Mouse (Mus musculus) embryonic facial prominence, embryonic 11.5 days (tissue): ENCODE measurements around the gene Maob. TPM values are rescaled to one million over a fixed set of nuclear protein-coding genes. Genes with fewer than 3 reads are reported as not detected.

ENCODE experiments used
- ATAC-seq: fragments of 200-750 bp; cut with Nextera tagmentation; replicated peaks from 2 replicates; pipeline ENCODE4 v1.8.0; 2017; ENCODE audit warnings: low read depth; ENCODE audit not compliant: insufficient number of reproducible peaks, low FRiP score, low TSS enrichment
- DNase-seq: peaks from one replicate; pipeline ENCODE4 v3.0.0-alpha.2; 2015; ENCODE audit warnings: low spot score
- H3K27ac ChIP-seq: fragments of 300-500 bp; sonication (generic); replicated peaks from 2 replicates; pipeline ENCODE4 v1.5.1; 2014; ENCODE audit warnings: mild to moderate bottlenecking, low read depth, low read length, control low read depth
- H3K27me3 ChIP-seq: fragments of 300-500 bp; sonication (generic); 2 replicates; pipeline ENCODE4 v1.6.1; 2014; ENCODE audit warnings: mild to moderate bottlenecking, low read length, moderate library complexity, mixed read lengths; ENCODE audit not compliant: control insufficient read depth, insufficient read depth
- H3K36me3 ChIP-seq: fragments of 300-500 bp; sonication (generic); replicated peaks from 2 replicates; pipeline ENCODE4 v1.6.1; 2014; ENCODE audit warnings: low read depth, mild to moderate bottlenecking, low read length, moderate library complexity, mixed read lengths; ENCODE audit not compliant: control insufficient read depth, insufficient read depth
- H3K4me1 ChIP-seq: fragments of 300-500 bp; sonication (generic); 2 replicates; pipeline ENCODE4 v1.6.1; 2014; ENCODE audit warnings: low read length, mixed read lengths; ENCODE audit not compliant: control insufficient read depth, insufficient read depth
- H3K4me2 ChIP-seq: fragments of 300-500 bp; sonication (generic); 2 replicates; pipeline ENCODE4 v1.6.1; 2014; ENCODE audit warnings: low read depth, mild to moderate bottlenecking, control low read depth, low read length, moderate library complexity
- H3K4me3 ChIP-seq: fragments of 300-500 bp; sonication (generic); 2 replicates; pipeline ENCODE4 v1.5.1; 2014; ENCODE audit warnings: low read depth, low read length, control low read depth
- H3K9ac ChIP-seq: fragments of 300-500 bp; sonication (generic); replicated peaks from 2 replicates; pipeline ENCODE4 v1.6.1; 2014; ENCODE audit warnings: mild to moderate bottlenecking, control low read depth, low read length
- H3K9me3 ChIP-seq: fragments of 300-500 bp; sonication (generic); replicated peaks from 2 replicates; pipeline ENCODE4 v1.6.1; 2016; ENCODE audit warnings: mild to moderate bottlenecking, low read length, inconsistent platforms, mixed read lengths; ENCODE audit not compliant: control insufficient read depth
- WGBS: fragments of 180-500 bp; shearing (Covaris S2); extraction: QIAGEN DNeasy Blood & Tissue Kit; methylation state at CpG from one replicate; pipeline ENCODE4 v1.1.7; 2014; 5-methylcytosine and 5-hydroxymethylcytosine counted together
- polyA plus RNA-seq: library from polyadenylated mRNA; unstranded; fragments of >200 nt; fragmentation: Nextera tagmentation; extraction: Ambion mirVana; gene quantifications from 2 replicates; pipeline ENCODE4 v1.2.1, GENCODE M21; 2014

Gene Maob
- 20.2 and 25.7 TPM in 2 replicates for polyA plus RNA-seq

DNA sequence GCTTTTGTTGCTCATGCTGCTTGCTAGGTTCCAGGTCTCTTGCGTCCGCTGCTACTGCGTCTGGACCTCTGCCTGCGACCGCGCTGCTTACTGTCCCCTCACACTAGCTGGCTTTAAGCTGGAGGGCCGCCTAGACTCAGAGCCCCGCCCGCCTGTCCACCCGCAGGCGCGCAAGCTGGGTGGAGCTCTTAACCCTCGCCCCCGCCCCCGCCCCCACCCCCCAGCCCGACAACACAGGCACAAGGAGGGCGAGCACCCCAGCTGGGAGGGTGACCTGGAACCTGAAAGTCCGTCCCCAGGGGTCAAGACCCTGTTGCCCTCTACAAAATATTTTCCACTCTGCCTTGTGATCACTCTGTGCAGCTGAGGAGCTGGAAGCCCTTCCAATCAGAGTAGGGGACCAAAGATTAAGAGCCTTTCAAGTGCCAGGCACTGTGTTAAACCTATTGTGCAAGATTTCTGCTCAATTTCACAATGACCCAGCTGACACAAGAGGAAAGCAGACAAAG lies at the start of gene Maob:
Maob (minus strand) TSS at position 106 of the 509 bp plus-strand sequence.
- Histone ChIP-seq H3K9ac (peak within 1 kb of the TSS; percentile 47), H3K36me3 (no peaks in the 10 kb centered on the region), H3K27ac (no peak within 1 kb of the TSS), H3K4me3 (peak within 1 kb of the TSS; percentile 18), H3K9me3 (no peaks in the 10 kb centered on the region), H3K27me3 (no peaks in the 10 kb centered on the region), H3K4me2 (peak within 1 kb of the TSS; percentile 36), H3K4me1 (no peaks in the 10 kb centered on the region)
- DNase-seq = peak; percentile 3
- WGBS = 18% methylated on average over 18 of the region's 18 CpGs
- ATAC-seq = 0 out of 2 replicates have a peak, but pooled peaks have one; percentile 34

DNA sequence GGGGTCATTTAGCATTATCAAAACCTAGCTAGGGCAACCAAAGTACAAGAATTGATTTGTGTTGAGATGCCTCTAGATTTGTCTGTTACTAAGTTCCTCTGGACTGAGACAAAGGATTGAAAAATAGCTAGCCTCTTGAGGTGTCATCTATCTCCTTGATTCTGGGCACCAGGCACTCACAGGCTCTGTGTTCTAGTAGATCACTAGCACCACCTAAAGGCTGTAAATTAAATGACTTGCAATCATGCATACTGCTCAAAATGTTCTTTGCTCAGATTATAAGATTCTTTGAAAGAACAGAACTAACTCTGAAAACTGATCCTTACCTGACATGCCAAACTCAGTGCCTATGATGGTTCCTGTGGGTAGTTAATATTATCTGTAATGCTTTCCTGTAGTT lies 43.1 kb upstream of the Maob start:
- Histone ChIP-seq H3K27ac (no peak overlapping the region), H3K27me3 (no peaks in the 10 kb centered on the region), H3K9ac (no peak overlapping the region), H3K9me3 (no peaks in the 10 kb centered on the region), H3K4me3 (no peak overlapping the region), H3K36me3 (no peaks in the 10 kb centered on the region), H3K4me1 (no peaks in the 10 kb centered on the region), H3K4me2 (no peak overlapping the region)
- DNase-seq = peak; percentile 30
- no peak for ATAC-seq

DNA sequence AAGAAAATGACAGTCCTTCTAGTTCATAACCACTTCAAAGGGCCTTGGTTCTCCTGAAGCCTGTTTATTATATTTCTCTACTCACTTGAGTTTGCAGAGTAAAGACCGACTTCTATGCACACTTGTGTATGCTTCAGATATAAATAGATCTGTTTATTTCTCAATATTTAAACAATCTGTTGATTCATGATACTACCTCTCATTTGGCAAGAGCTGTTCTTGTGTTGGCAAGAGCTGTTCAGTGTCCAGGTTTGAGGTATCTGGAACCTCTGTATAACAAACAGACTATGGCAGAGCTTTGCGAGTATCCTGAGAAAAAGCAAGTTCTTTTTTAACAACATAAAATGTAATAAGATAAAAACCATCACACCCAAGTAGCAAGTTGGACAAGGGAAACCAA lies 28.9 kb upstream of the Maob start:
- no peak for DNase-seq
- WGBS = 88% methylated on average over 2 of the region's 2 CpGs
- Histone ChIP-seq H3K9ac (no peak overlapping the region), H3K4me1 (no peaks in the 10 kb centered on the region), H3K27me3 (no peaks in the 10 kb centered on the region), H3K4me3 (no peak overlapping the region), H3K9me3 (no peaks in the 10 kb centered on the region), H3K4me2 (no peak overlapping the region), H3K27ac (no peak overlapping the region), H3K36me3 (no peaks in the 10 kb centered on the region)
- ATAC-seq = no peak

DNA sequence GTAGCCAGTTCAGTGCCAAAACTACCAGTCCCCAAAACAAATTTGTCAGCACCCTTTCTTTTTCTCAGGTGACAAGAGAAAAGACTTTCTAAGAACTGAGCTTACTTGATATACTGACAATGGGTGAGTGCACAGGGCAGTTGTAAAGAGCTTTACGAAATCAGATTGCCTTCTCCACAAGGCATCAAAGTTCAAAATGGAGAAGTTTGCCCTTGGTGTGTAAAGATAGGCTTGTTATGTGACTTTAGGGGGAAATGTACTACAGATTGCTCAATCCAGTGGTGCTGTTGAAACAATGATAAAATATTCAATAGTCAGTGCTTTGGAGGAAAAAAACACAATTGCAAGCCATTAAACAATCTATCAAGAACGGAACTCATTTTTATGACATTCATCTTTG lies 24.3 kb upstream of the Maob start:
- Histone ChIP-seq H3K9ac (no peak overlapping the region), H3K4me2 (no peak overlapping the region), H3K4me3 (no peak overlapping the region), H3K27ac (no peak overlapping the region), H3K4me1 (no peaks in the 10 kb centered on the region), H3K36me3 (no peaks in the 10 kb centered on the region), H3K9me3 (no peaks in the 10 kb centered on the region), H3K27me3 (no peaks in the 10 kb centered on the region)
- 75% methylated on average over 2 of the region's 2 CpGs for WGBS
- no peak for DNase-seq
- no peak for ATAC-seq

DNA sequence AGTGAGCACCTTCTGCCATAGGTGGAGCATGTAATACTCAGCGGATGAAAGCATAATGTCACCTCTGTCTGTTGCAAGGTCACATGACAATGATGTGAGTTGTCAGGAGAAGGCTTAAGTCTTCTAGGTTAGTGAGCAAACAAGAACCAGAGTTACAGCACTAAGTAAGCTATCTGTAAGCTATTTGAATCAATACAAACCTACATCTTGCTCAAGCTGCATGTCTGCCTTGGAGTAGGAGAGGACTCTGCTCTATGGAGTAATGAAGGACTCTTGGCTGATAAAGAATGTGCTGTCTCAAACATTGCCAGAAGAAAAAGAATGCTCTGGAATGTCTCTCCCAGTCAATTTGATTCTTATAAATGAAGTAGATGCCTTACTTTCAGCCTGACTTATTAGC lies 20.1 kb upstream of the Maob start:
- H3K9ac ChIP-seq = no peak overlapping the region
- ATAC-seq = no peak

DNA sequence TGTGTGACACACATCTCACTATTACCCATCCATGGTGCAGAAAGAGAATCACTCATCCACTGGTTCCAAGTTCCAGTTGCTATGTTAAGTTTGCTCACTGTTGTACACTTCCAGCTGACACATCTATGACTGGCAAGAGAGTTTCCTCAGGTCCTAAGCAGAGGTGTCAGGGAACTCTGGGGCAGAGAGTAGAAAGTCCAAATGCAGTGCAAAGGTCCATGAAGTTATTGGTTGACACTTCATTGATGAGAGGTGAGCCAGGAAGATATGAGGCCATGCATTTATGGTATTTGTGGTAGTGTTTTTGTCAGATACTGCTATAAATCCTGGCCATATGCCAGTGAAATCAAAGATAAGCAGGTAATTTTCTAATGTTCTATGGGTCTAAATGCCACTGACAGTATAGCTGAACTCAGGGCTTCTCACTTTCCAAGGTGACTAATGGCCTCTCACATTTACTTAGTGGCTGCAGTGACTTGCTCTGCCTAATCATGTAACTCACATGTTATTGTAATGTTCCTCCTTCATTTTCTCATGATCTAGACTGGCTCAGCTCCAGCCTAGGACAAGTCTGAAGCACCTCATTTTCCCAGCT lies 19.4 kb upstream of the Maob start:
- no peaks in the 10 kb centered on the region for H3K9me3 ChIP-seq
- DNase-seq (no peak), ATAC-seq (no peak)
- no peaks in the 10 kb centered on the region for H3K4me1 ChIP-seq
- no peak overlapping the region for H3K27ac ChIP-seq
- H3K36me3 ChIP-seq = no peaks in the 10 kb centered on the region
- no peaks in the 10 kb centered on the region for H3K27me3 ChIP-seq
- no peak overlapping the region for H3K4me2 ChIP-seq
- no peak overlapping the region for H3K4me3 ChIP-seq
- H3K9ac ChIP-seq = no peak overlapping the region

More for the DNA sequence above, 20.1 kb upstream of the Maob start:
- Histone ChIP-seq H3K4me2 (no peak overlapping the region), H3K4me3 (no peak overlapping the region), H3K9me3 (no peaks in the 10 kb centered on the region), H3K27me3 (no peaks in the 10 kb centered on the region), H3K4me1 (no peaks in the 10 kb centered on the region), H3K36me3 (no peaks in the 10 kb centered on the region), H3K27ac (no peak overlapping the region)
- 88% methylated on average over 1 of the region's 1 CpGs for WGBS
- no peak for DNase-seq

DNA sequence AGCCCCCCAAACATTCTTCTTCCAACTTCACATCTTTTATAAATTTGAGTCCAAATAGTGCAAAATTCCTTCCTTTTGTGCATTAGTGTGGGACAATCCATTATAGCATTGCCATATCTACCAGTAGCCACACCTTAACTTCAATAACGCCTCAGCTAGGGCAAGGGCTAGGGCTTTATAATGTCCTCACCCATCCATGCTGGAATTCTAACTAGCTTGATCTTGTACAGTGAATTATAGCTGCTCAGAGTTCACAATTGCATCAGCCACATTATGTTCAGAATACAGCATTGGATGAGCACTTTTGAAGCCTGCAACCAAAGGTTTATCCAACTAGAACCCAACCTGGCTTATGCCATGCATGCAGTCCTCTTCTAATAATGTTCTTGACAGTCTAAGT lies 8.9 kb upstream of the Maob start:
- DNase-seq = no peak
- Histone ChIP-seq H3K4me1 (no peaks in the 10 kb centered on the region), H3K27me3 (no peaks in the 10 kb centered on the region), H3K36me3 (no peaks in the 10 kb centered on the region), H3K9ac (no peak overlapping the region), H3K4me3 (no peak overlapping the region), H3K27ac (no peak overlapping the region), H3K4me2 (no peak overlapping the region), H3K9me3 (no peaks in the 10 kb centered on the region)
- 82% methylated on average over 1 of the region's 1 CpGs for WGBS
- ATAC-seq = no peak

DNA sequence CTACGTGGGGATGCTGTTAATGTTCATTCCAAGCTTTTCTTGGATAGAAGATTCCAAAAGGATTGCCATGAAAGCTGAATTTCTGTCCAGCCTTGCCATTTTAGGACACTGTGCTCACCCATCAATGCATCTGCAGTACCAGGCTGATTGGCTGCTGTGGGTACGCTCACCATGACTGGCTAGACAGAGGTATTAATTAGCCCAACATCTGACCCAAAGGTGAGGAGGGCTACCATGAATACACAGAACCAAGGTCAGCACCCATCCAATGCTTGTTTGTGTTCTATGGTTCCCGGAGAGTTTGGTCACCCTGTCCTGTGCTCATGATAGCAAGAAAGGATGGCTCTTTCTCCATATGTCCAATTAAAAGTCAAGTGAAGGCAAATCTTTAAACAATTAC lies 1.2 kb downstream of the Maob start:
- WGBS = 81% methylated on average over 3 of the region's 3 CpGs
- no peaks in the 10 kb centered on the region for H3K9me3 ChIP-seq
- no peak for ATAC-seq

More for the DNA sequence above, 1.2 kb downstream of the Maob start:
- H3K27ac ChIP-seq = no peak overlapping the region
- no peak overlapping the region for H3K4me2 ChIP-seq
- H3K9ac ChIP-seq = no peak overlapping the region
- no peak overlapping the region for H3K4me3 ChIP-seq
- H3K36me3 ChIP-seq = no peaks in the 10 kb centered on the region
- H3K27me3 ChIP-seq = no peaks in the 10 kb centered on the region
- no peak for DNase-seq
- H3K4me1 ChIP-seq = no peaks in the 10 kb centered on the region
